Mouse (Mus musculus) kidney, adult 18-20 months (tissue): ENCODE data around the gene Ddx6.

ENCODE experiments used
- DNase-seq: peaks from one replicate; pipeline ENCODE4 v3.0.0; 2021

Gene Ddx6

GRCm38 (mm10) chr9:44644186-44644585 is 39.5 kb downstream of the Ddx6 start:
- no peak for DNase-seq

- DNase-seq = peak; percentile 57
Observed at GRCm38 (mm10) chr9:44645481-44645880, 40.8 kb downstream of the Ddx6 start.

- no peak for DNase-seq
Observed at GRCm38 (mm10) chr9:44645924-44646323, 41.2 kb downstream of the Ddx6 start.

GRCm38 (mm10) chr9:44646366-44646765 is 41.7 kb downstream of the Ddx6 start:
- no peak for DNase-seq

GRCm38 (mm10) chr9:44647026-44647425 is 42.3 kb downstream of the Ddx6 start:
- no peak for DNase-seq

GRCm38 (mm10) chr9:44647656-44648055 is 43.0 kb downstream of the Ddx6 start:
- DNase-seq = no peak

- DNase-seq = no peak
Observed at GRCm38 (mm10) chr9:44648881-44649281, 44.2 kb downstream of the Ddx6 start.

GRCm38 (mm10) chr9:44652027-44652426 is 47.3 kb downstream of the Ddx6 start:
- DNase-seq = peak; percentile 79

GRCm38 (mm10) chr9:44653896-44654295 is 49.2 kb downstream of the Ddx6 start:
- DNase-seq = no peak

- DNase-seq = peak; percentile 71
Observed at GRCm38 (mm10) chr9:44655098-44656066, 50.7 kb downstream of the Ddx6 start.

- no peak for DNase-seq
Observed at GRCm38 (mm10) chr9:44663706-44664105, 59.0 kb downstream of the Ddx6 start.

GRCm38 (mm10) chr9:44671416-44671815 is 66.7 kb downstream of the Ddx6 start:
- no peak for DNase-seq

- peak; percentile 33 for DNase-seq
Observed at GRCm38 (mm10) chr9:44672291-44672865, 67.7 kb downstream of the Ddx6 start.

GRCm38 (mm10) chr9:44673005-44673404 is 68.3 kb downstream of the Ddx6 start, which contains the start of gene Treh:
Treh (plus strand) TSS chr9:44673233.
- peak; percentile 85 for DNase-seq

- DNase-seq = no peak
Observed at GRCm38 (mm10) chr9:44678288-44678871, 73.7 kb downstream of the Ddx6 start.

GRCm38 (mm10) chr9:44679565-44679964 is 74.9 kb downstream of the Ddx6 start:
- peak; percentile 40 for DNase-seq

GRCm38 (mm10) chr9:44683046-44683445 is 78.4 kb downstream of the Ddx6 start:
- DNase-seq = no peak

- DNase-seq = peak; percentile 83
Observed at GRCm38 (mm10) chr9:44685346-44686330, 80.9 kb downstream of the Ddx6 start.

- no peak for DNase-seq
Observed at GRCm38 (mm10) chr9:44686638-44687037, 81.9 kb downstream of the Ddx6 start.

- no peak for DNase-seq
Observed at GRCm38 (mm10) chr9:44688013-44688412, 83.3 kb downstream of the Ddx6 start.
